Mouse (Mus musculus) brain, embryonic 14.5 days (tissue): ENCODE data around the gene Cdc5l.

ENCODE experiments used
- CTCF ChIP-seq: fragments of 200-500 bp; IDR thresholded peaks from 2 replicates; pipeline ENCODE4 v1.5.1; 2012; ENCODE audit warnings: inconsistent platforms, mild to moderate bottlenecking, moderate library complexity, borderline replicate concordance; ENCODE audit not compliant: insufficient read depth, insufficient read length; ENCODE audit errors: extremely low read depth
- POLR2A ChIP-seq: fragments of 200-500 bp; IDR thresholded peaks from 2 replicates; pipeline ENCODE4 v1.6.1; 2012; ENCODE audit warnings: mild to moderate bottlenecking, inconsistent platforms, borderline replicate concordance; ENCODE audit not compliant: poor library complexity, insufficient read depth, insufficient read length, severe bottlenecking; ENCODE audit errors: extremely low read depth

GRCm38 (mm10) chr17:45406281-45406680 is 27.3 kb downstream of the Cdc5l start:
- TF ChIP-seq CTCF (peak; percentile 26; the same call in 1 of the 2 replicates), POLR2A (no peak)
